In genomic region chr4:43711821-43712220, GRCm38 (mm10) we compare ENCODE assay signal across 10 mouse cellular contexts. TPM values are rescaled to one million over a fixed set of nuclear protein-coding genes. Genes with fewer than 3 reads are reported as not detected.
DNase-seq lines count a peak whose midpoint lies in the region; ATAC-seq and TF ChIP-seq lines count a peak whose summit lies in the region.
"Had no signal": no experiment of that assay in that cellular context is flagged by ENCODE, and none has a peak within 500 bp of the region (broad histone marks: within the 10 kb centered on the region; RNA-seq: fewer than 3 reads in every experiment).

No protein-coding gene starts in this region.

- peak; percentile 78 for DNase-seq in midbrain, embryonic 10.5 days (ENCODE audit: low spot score)
- DNase-seq in brain, embryonic 14.5 days (ENCODE audit: low read depth), result peak; percentile 81
- peak; percentile 64 for DNase-seq in forebrain, postnatal 0 days
- DNase-seq in heart, postnatal 36 days, result peak; percentile 81 to 93
- peak; percentile 77 for DNase-seq in left cerebral cortex, postnatal 25 days (ENCODE audit: low spot score in 2 of 2)
- DNase-seq in neural tube, embryonic 11.5 days (ENCODE audit: low spot score), result peak; percentile 77
- peak; percentile 75 for DNase-seq in thymus, postnatal 14 days

- no peak for TF ChIP-seq POLR2A in brain, embryonic 14.5 days (IDR thresholded peaks at IDR 0.05; ENCODE audit: borderline replicate concordance, extremely low read depth, insufficient read depth, insufficient read length, poor library complexity, severe bottlenecking)

- no peak overlapping the region for H3K9ac ChIP-seq in midbrain, embryonic 16.5 days (ENCODE audit: low read depth, low read length)
- H3K9ac ChIP-seq in forebrain, postnatal 0 days, result no peak overlapping the region
- no peak overlapping the region for H3K9ac ChIP-seq in neural tube, embryonic 11.5 days (ENCODE audit: low read length)
- H3K9ac ChIP-seq: embryonic facial prominence, embryonic 13.5 days; neural tube, embryonic 13.5 days had no signal

- H3K27ac ChIP-seq in midbrain, embryonic 10.5 days (replicated peaks), result no peak overlapping the region
- no peak overlapping the region for H3K27ac ChIP-seq in midbrain, embryonic 16.5 days (ENCODE audit: low read length)
- no peak overlapping the region for H3K27ac ChIP-seq in forebrain, postnatal 0 days (ENCODE audit: low read depth, low read length)
- H3K27ac ChIP-seq in neural tube, embryonic 11.5 days (ENCODE audit: low read depth, low read length), result no peak overlapping the region
- H3K27ac ChIP-seq: embryonic facial prominence, embryonic 13.5 days; neural tube, embryonic 13.5 days had no signal

- H3K9me3 ChIP-seq in midbrain, embryonic 10.5 days (replicated peaks), result no peaks in the 10 kb centered on the region
- no peaks in the 10 kb centered on the region for H3K9me3 ChIP-seq in midbrain, embryonic 16.5 days (replicated peaks; ENCODE audit: control insufficient read depth, low read length, poor library complexity, severe bottlenecking)
- no peaks in the 10 kb centered on the region for H3K9me3 ChIP-seq in forebrain, postnatal 0 days (ENCODE audit: low read length)
- no peaks in the 10 kb centered on the region for H3K9me3 ChIP-seq in neural tube, embryonic 11.5 days (ENCODE audit: control insufficient read depth, low read length)
- H3K9me3 ChIP-seq: embryonic facial prominence, embryonic 13.5 days; neural tube, embryonic 13.5 days had no signal

- H3K36me3 ChIP-seq in midbrain, embryonic 10.5 days, result no peaks in the 10 kb centered on the region
- no peaks in the 10 kb centered on the region for H3K36me3 ChIP-seq in midbrain, embryonic 16.5 days (ENCODE audit: control insufficient read depth, insufficient read depth, low read length)
- H3K36me3 ChIP-seq in forebrain, postnatal 0 days (ENCODE audit: insufficient read depth), result no peaks in the 10 kb centered on the region
- no peaks in the 10 kb centered on the region for H3K36me3 ChIP-seq in neural tube, embryonic 11.5 days (ENCODE audit: control insufficient read depth, insufficient read depth, low read length)
- H3K36me3 ChIP-seq: embryonic facial prominence, embryonic 13.5 days; neural tube, embryonic 13.5 days had no signal

- no peak overlapping the region for H3K4me3 ChIP-seq in midbrain, embryonic 10.5 days
- no peak overlapping the region for H3K4me3 ChIP-seq in midbrain, embryonic 16.5 days (ENCODE audit: low read depth, low read length)
- no peak overlapping the region for H3K4me3 ChIP-seq in forebrain, postnatal 0 days (ENCODE audit: low read depth, low read length)
- H3K4me3 ChIP-seq in neural tube, embryonic 11.5 days (ENCODE audit: low read depth, low read length), result no peak overlapping the region
- H3K4me3 ChIP-seq: embryonic facial prominence, embryonic 13.5 days; neural tube, embryonic 13.5 days had no signal

- no peak overlapping the region for H3K4me2 ChIP-seq in midbrain, embryonic 16.5 days (ENCODE audit: low read length)
- no peak overlapping the region for H3K4me2 ChIP-seq in forebrain, postnatal 0 days (ENCODE audit: low read depth)
- H3K4me2 ChIP-seq in neural tube, embryonic 11.5 days (ENCODE audit: low read depth), result no peak overlapping the region
- H3K4me2 ChIP-seq: embryonic facial prominence, embryonic 13.5 days; neural tube, embryonic 13.5 days had no signal

- no peak for ATAC-seq in midbrain, embryonic 16.5 days
- ATAC-seq in forebrain, postnatal 0 days, result no peak
- ATAC-seq in neural tube, embryonic 11.5 days (ENCODE audit: insufficient read depth, low FRiP score, low TSS enrichment), result no peak

- H3K4me1 ChIP-seq in midbrain, embryonic 10.5 days, result peaks cover 6% of the 10 kb centered on the region
- no peaks in the 10 kb centered on the region for H3K4me1 ChIP-seq in midbrain, embryonic 16.5 days (ENCODE audit: control insufficient read depth, insufficient read depth, low read length)
- H3K4me1 ChIP-seq in forebrain, postnatal 0 days (ENCODE audit: insufficient read depth), result no peaks in the 10 kb centered on the region
- H3K4me1 ChIP-seq in neural tube, embryonic 11.5 days (ENCODE audit: control insufficient read depth, insufficient read depth, low read length), result no peaks in the 10 kb centered on the region

- 3% methylated on average over 2 of the region's 2 CpGs for WGBS in midbrain, embryonic 10.5 days
- WGBS in midbrain, embryonic 16.5 days, result 0% methylated on average over 2 of the region's 2 CpGs
- 1% methylated on average over 2 of the region's 2 CpGs for WGBS in forebrain, postnatal 0 days
- 7% methylated on average over 2 of the region's 2 CpGs for WGBS in neural tube, embryonic 11.5 days

- no peaks in the 10 kb centered on the region for H3K27me3 ChIP-seq in midbrain, embryonic 10.5 days (ENCODE audit: low read depth, poor library complexity, severe bottlenecking)
- no peaks in the 10 kb centered on the region for H3K27me3 ChIP-seq in midbrain, embryonic 16.5 days (ENCODE audit: control insufficient read depth, insufficient read depth, low read depth, low read length)
- no peaks in the 10 kb centered on the region for H3K27me3 ChIP-seq in forebrain, postnatal 0 days (ENCODE audit: insufficient read depth, low read length)
- H3K27me3 ChIP-seq in neural tube, embryonic 11.5 days (ENCODE audit: control insufficient read depth, insufficient read depth, low read length), result no peaks in the 10 kb centered on the region
- H3K27me3 ChIP-seq: embryonic facial prominence, embryonic 13.5 days; neural tube, embryonic 13.5 days had no signal

- intact Hi-C loops in heart, postnatal 36 days (cut with DNase I), result loop anchor here (1.0 to 2.0 kb wide), 4 partner anchors 40 to 269 kb away; no protein-coding TSS in a partner anchor
- intact Hi-C loops in left cerebral cortex, postnatal 25 days (cut with DNase I), result loop anchor here (1.0 kb wide), 1 partner anchor 40 kb away; no protein-coding TSS in a partner anchor

- peak; percentile 88 for TF ChIP-seq CTCF in brain, embryonic 14.5 days (IDR thresholded peaks at IDR 0.05; ENCODE audit: borderline replicate concordance, extremely low read depth, insufficient read depth, insufficient read length)
- TF ChIP-seq CTCF in forebrain, postnatal 0 days (IDR thresholded peaks at IDR 0.05; ENCODE audit: low read depth), result peak; percentile 81

RNA-seq across cellular contexts. Expression of gene Olfr71, which starts 1.8 kb away (rescaled TPM):
- polyA plus RNA-seq in midbrain, embryonic 10.5 days (2016; fragmentation: Nextera tagmentation; extraction: Ambion mirVana), result not detected in 2 replicates
- 0.06 TPM in 1 of 2 replicates, not detected in the other for polyA plus RNA-seq in midbrain, embryonic 16.5 days (2015; fragmentation: Nextera tagmentation; extraction: Ambion mirVana)
- not detected in 2 replicates for polyA plus RNA-seq in brain, embryonic 14.5 days (2012; rRNA removed)
- not detected in 2 replicates for total RNA-seq in forebrain, postnatal 0 days (2014; rRNA removed)
- polyA plus RNA-seq in forebrain, postnatal 0 days (2015; fragmentation: Nextera tagmentation; extraction: Ambion mirVana), result not detected in 2 replicates
- total RNA-seq in heart, postnatal 36 days (2021), result not detected
- not detected for total RNA-seq in left cerebral cortex, postnatal 25 days (2021)
- polyA plus RNA-seq in neural tube, embryonic 11.5 days (2014; fragmentation: Nextera tagmentation; extraction: Ambion mirVana), result not detected in 2 replicates
- polyA plus RNA-seq: embryonic facial prominence, embryonic 13.5 days had no signal

RNA-seq across cellular contexts. Expression of gene Olfr70, which starts 11.2 kb away (rescaled TPM):
- polyA plus RNA-seq in midbrain, embryonic 10.5 days (2016; fragmentation: Nextera tagmentation; extraction: Ambion mirVana), result not detected in 2 replicates
- not detected in 2 replicates for polyA plus RNA-seq in midbrain, embryonic 16.5 days (2015; fragmentation: Nextera tagmentation; extraction: Ambion mirVana)
- polyA plus RNA-seq in brain, embryonic 14.5 days (2012; rRNA removed), result not detected in 2 replicates
- not detected in 2 replicates for total RNA-seq in forebrain, postnatal 0 days (2014; rRNA removed)
- polyA plus RNA-seq in forebrain, postnatal 0 days (2015; fragmentation: Nextera tagmentation; extraction: Ambion mirVana), result not detected in 2 replicates
- total RNA-seq in heart, postnatal 36 days (2021), result not detected
- not detected for total RNA-seq in left cerebral cortex, postnatal 25 days (2021)
- not detected in 2 replicates for polyA plus RNA-seq in neural tube, embryonic 11.5 days (2014; fragmentation: Nextera tagmentation; extraction: Ambion mirVana)
- polyA plus RNA-seq: embryonic facial prominence, embryonic 13.5 days; neural tube, embryonic 13.5 days had no signal

RNA-seq across cellular contexts. Expression of gene Hrct1, which starts 15.2 kb away (rescaled TPM):
- 0.21 TPM in 1 of 2 replicates, not detected in the other for polyA plus RNA-seq in midbrain, embryonic 10.5 days (2016; fragmentation: Nextera tagmentation; extraction: Ambion mirVana)
- polyA plus RNA-seq in midbrain, embryonic 16.5 days (2015; fragmentation: Nextera tagmentation; extraction: Ambion mirVana), result 0.29 and 0.34 TPM in 2 replicates
- polyA plus RNA-seq in brain, embryonic 14.5 days (2012; rRNA removed), result 0.38 and 0.53 TPM in 2 replicates
- total RNA-seq in forebrain, postnatal 0 days (2014; rRNA removed), result 1.7 TPM in 1 of 2 replicates, not detected in the other
- polyA plus RNA-seq in forebrain, postnatal 0 days (2015; fragmentation: Nextera tagmentation; extraction: Ambion mirVana), result 0.75 and 1.0 TPM in 2 replicates
- 1 to 10 TPM; 4.2 to 4.7 TPM for total RNA-seq in heart, postnatal 36 days (2021)
- total RNA-seq in left cerebral cortex, postnatal 25 days (2021), result 1 to 10 TPM; 1.2 to 1.4 TPM
- polyA plus RNA-seq in neural tube, embryonic 11.5 days (2014; fragmentation: Nextera tagmentation; extraction: Ambion mirVana), result 0.22 TPM in 1 of 2 replicates, not detected in the other

RNA-seq across cellular contexts. Expression of gene Spaar, which starts 18.0 kb away (rescaled TPM):
- 0.02 TPM in 1 of 2 replicates, not detected in the other for polyA plus RNA-seq in midbrain, embryonic 10.5 days (2016; fragmentation: Nextera tagmentation; extraction: Ambion mirVana)
- polyA plus RNA-seq in midbrain, embryonic 16.5 days (2015; fragmentation: Nextera tagmentation; extraction: Ambion mirVana), result 0.15 TPM in 1 of 2 replicates, not detected in the other
- polyA plus RNA-seq in brain, embryonic 14.5 days (2012; rRNA removed), result 0.10 and 0.11 TPM in 2 replicates
- 0.29 and 0.31 TPM in 2 replicates for total RNA-seq in forebrain, postnatal 0 days (2014; rRNA removed)
- 0.25 TPM in 2 replicates for polyA plus RNA-seq in forebrain, postnatal 0 days (2015; fragmentation: Nextera tagmentation; extraction: Ambion mirVana)
- 1 to 10 TPM; 4.3 to 6.4 TPM for total RNA-seq in heart, postnatal 36 days (2021)
- total RNA-seq in left cerebral cortex, postnatal 25 days (2021), result under 1 TPM; 0.73 to 0.87 TPM
- not detected in 2 replicates for polyA plus RNA-seq in neural tube, embryonic 11.5 days (2014; fragmentation: Nextera tagmentation; extraction: Ambion mirVana)
- polyA plus RNA-seq: neural tube, embryonic 13.5 days had no signal

RNA-seq across cellular contexts. Expression of gene Fam221b, which starts 42.9 kb away (rescaled TPM):
- 1.6 and 2.1 TPM in 2 replicates for polyA plus RNA-seq in midbrain, embryonic 10.5 days (2016; fragmentation: Nextera tagmentation; extraction: Ambion mirVana)
- 0.97 and 1.1 TPM in 2 replicates for polyA plus RNA-seq in midbrain, embryonic 16.5 days (2015; fragmentation: Nextera tagmentation; extraction: Ambion mirVana)
- 0.23 and 0.34 TPM in 2 replicates for polyA plus RNA-seq in brain, embryonic 14.5 days (2012; rRNA removed)
- total RNA-seq in forebrain, postnatal 0 days (2014; rRNA removed), result 0.08 TPM in 1 of 2 replicates, not detected in the other
- polyA plus RNA-seq in forebrain, postnatal 0 days (2015; fragmentation: Nextera tagmentation; extraction: Ambion mirVana), result 1.6 TPM in 2 replicates
- total RNA-seq in heart, postnatal 36 days (2021), result under 1 TPM; 0.24 to 0.31 TPM
- 1 to 10 TPM; 1.3 to 1.4 TPM for total RNA-seq in left cerebral cortex, postnatal 25 days (2021)
- 2.4 and 3.4 TPM in 2 replicates for polyA plus RNA-seq in neural tube, embryonic 11.5 days (2014; fragmentation: Nextera tagmentation; extraction: Ambion mirVana)
